Mouse (Mus musculus): ENCODE measurements at regions not wholly inside any gene's neighbourhood (a gene's known extent, or its start where the extent isn't known, plus 50 kb on each side); places are given as distances from the start of the nearest gene placed in this dataset.

DNA sequence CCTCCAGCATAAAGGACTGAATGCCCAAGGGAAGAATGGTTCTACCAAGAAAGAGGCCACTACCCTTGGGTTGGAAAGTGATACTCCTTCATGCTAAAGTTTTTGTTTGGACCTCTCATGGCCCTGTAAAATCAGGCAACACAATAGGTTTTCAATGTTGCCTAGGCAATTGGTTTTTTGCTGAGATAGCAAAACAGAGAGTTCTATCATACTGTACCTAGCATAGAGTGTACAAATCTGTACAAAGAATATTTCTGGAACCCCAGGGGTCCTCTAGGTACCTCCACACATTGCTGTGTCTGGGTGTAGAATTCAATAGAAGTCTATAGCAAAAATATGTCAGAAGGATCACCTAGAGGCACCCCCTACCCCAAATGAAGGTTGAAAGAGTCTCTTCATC is 483.4 kb upstream of the Kif2a start:
- TF ChIP-seq CTCF (conservative IDR thresholded peaks at IDR 0.05; ENCODE audit: low read length) (no peak), POU5F1 (IDR thresholded peaks at IDR 0.05; ENCODE audit: borderline replicate concordance, low read length) (no peak)

All from E14TG2a.4 (cell line).